Comparison of ENCODE assay signal across 8 mouse cellular contexts in the genomic region with DNA sequence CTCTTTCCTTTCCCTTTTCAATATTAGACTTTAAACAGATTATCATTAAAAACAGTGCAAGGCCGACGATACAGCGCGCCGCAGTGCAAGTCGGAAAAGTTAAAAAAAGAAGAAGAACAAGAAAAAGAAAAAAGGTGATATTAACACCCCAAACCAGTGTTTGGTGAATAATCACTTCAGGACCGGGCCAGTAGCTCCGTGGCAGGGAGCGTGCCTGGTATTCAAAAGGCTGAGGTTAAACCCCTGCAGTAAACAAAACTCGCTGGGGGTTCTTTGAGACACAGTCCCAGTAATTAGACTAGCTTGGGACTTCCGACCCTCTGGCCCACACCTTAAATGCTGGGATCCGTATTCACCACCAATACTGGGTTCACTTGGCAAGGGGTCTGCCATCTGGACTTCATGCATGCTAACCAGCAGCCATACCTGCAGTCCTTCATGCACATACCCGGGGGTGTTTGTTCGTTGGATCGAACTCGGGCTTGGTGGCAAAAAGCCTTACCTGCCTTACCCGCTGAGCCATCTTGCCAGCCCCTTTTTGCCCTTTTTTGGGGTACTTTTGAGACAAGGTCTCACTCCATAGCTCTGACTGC. TPM values are rescaled to one million over a fixed set of nuclear protein-coding genes. Genes with fewer than 3 reads are reported as not detected.
DNase-seq lines count a peak whose midpoint lies in the region; ATAC-seq and TF ChIP-seq lines count a peak whose summit lies in the region.

No protein-coding gene starts in this region.

- in situ Hi-C loops in CH12.LX (cut with MboI; ENCODE audit: low pct_ligation_motif_present, low pct_unique_long_range_greater_than_20kb, low sequenced_read_pairs): loop anchor here (5.0 kb wide), 2 partner anchors 34 to 94 kb away; partner anchors contain the start of gene Pim1

- no peak for TF ChIP-seq CTCF in gastrocnemius, adult 2 months (IDR thresholded peaks at IDR 0.05)
- TF ChIP-seq CTCF in CH12.LX (conservative IDR thresholded peaks at IDR 0.05 in 1 of 2, IDR thresholded peaks at IDR 0.05 in 1 of 2; ENCODE audit: low read depth in 2 of 2, low read length in 2 of 2): no peak
- no peak for TF ChIP-seq CTCF in heart, postnatal 0 days (IDR thresholded peaks at IDR 0.05; ENCODE audit: low read depth)

- peaks cover 0 to 2% of the 10 kb centered on the region in 2 experiments for H3K36me3 ChIP-seq in CH12.LX (replicated peaks in 1 of 2; ENCODE audit: control insufficient read depth in 1 of 2, insufficient read depth in 1 of 2, low read length in 1 of 2)
- H3K36me3 ChIP-seq in heart, postnatal 0 days (replicated peaks; ENCODE audit: control insufficient read depth, insufficient read depth, low read length): no peaks in the 10 kb centered on the region
- no peaks in the 10 kb centered on the region for H3K36me3 ChIP-seq in liver, embryonic 15.5 days (replicated peaks)

- peak overlapping the region; percentile 57 for H3K9ac ChIP-seq in CH12.LX (ENCODE audit: insufficient read depth, low read depth)
- H3K9ac ChIP-seq in heart, postnatal 0 days (replicated peaks; ENCODE audit: low read depth, low read length): no peak overlapping the region
- H3K9ac ChIP-seq in liver, embryonic 15.5 days: peak overlapping the region; percentile 49

- H3K27me3 ChIP-seq in CH12.LX (replicated peaks): no peaks in the 10 kb centered on the region
- no peaks in the 10 kb centered on the region for H3K27me3 ChIP-seq in heart, postnatal 0 days (ENCODE audit: control insufficient read depth, insufficient read depth, low read length)
- H3K27me3 ChIP-seq in liver, embryonic 15.5 days: peaks cover 13% of the 10 kb centered on the region

- peak overlapping the region; percentile 94 for H3K4me2 ChIP-seq in CH12.LX (ENCODE audit: insufficient read depth, low read depth, poor library complexity, severe bottlenecking)
- peak overlapping the region; percentile 63 for H3K4me2 ChIP-seq in heart, postnatal 0 days (ENCODE audit: low read depth, low read length)
- peak overlapping the region; percentile 72 for H3K4me2 ChIP-seq in liver, embryonic 15.5 days

- no peak for TF ChIP-seq RAD21 in CH12.LX (IDR thresholded peaks at IDR 0.05; ENCODE audit: low read depth, low read length)

- peak overlapping the region; percentile 81 for H3K27ac ChIP-seq in gastrocnemius, adult 2 months
- H3K27ac ChIP-seq in CH12.LX (ENCODE audit: insufficient read depth, low read depth): peak overlapping the region; percentile 96; the same call in 1 of the 2 replicates
- peak overlapping the region; percentile 52; the same call in 1 of the 2 replicates for H3K27ac ChIP-seq in heart, postnatal 0 days (ENCODE audit: low read depth)
- peak overlapping the region; percentile 76 for H3K27ac ChIP-seq in liver, embryonic 15.5 days (replicated peaks)

- WGBS in heart, postnatal 0 days: 36% methylated on average over 17 of the region's 17 CpGs
- WGBS in liver, embryonic 15.5 days (ENCODE audit: insufficient replicate concordance): 23% methylated on average over 17 of the region's 17 CpGs

- peaks cover 28 to 59% of the 10 kb centered on the region in 2 experiments for H3K4me1 ChIP-seq in CH12.LX (ENCODE audit: control insufficient read depth in 1 of 2, insufficient read depth in 2 of 2)
- H3K4me1 ChIP-seq in heart, postnatal 0 days (ENCODE audit: control insufficient read depth, insufficient read depth): peaks cover 23% of the 10 kb centered on the region
- H3K4me1 ChIP-seq in liver, embryonic 15.5 days (replicated peaks): peaks cover 66% of the 10 kb centered on the region

- intact Hi-C loops in gastrocnemius, adult 2 months (cut with DNase I): loop anchor here (5.0 kb wide), 1 partner anchor 59 kb away; no protein-coding TSS in a partner anchor
- intact Hi-C loops in left cerebral cortex, postnatal 14 days (cut with DNase I): no loop called here

- no peak for TF ChIP-seq POLR2A in CH12.LX (IDR thresholded peaks at IDR 0.05; ENCODE audit: low read depth, low read length)

- TF ChIP-seq EP300 in CH12.LX (IDR thresholded peaks at IDR 0.05; ENCODE audit: low read length): no peak
- no peak for TF ChIP-seq EP300 in heart, postnatal 0 days (IDR thresholded peaks at IDR 0.05; ENCODE audit: low read depth)

- H3K9me3 ChIP-seq in CH12.LX (replicated peaks; ENCODE audit: low read length): no peaks in the 10 kb centered on the region
- H3K9me3 ChIP-seq in heart, postnatal 0 days (replicated peaks; ENCODE audit: control insufficient read depth, low read length): no peaks in the 10 kb centered on the region
- H3K9me3 ChIP-seq in liver, embryonic 15.5 days (replicated peaks): no peaks in the 10 kb centered on the region

- H3K4me3 ChIP-seq in gastrocnemius, adult 2 months: peak overlapping the region; percentile 65
- peak overlapping the region in 1 of 3 experiments; percentile 55 for H3K4me3 ChIP-seq in CH12.LX (replicated peaks in 1 of 3; ENCODE audit: low read depth in 2 of 3, low read length in 2 of 3, poor library complexity in 1 of 3)
- peak overlapping the region; percentile 22 for H3K4me3 ChIP-seq in heart, postnatal 0 days (ENCODE audit: low read depth, low read length)
- peak overlapping the region; percentile 45 for H3K4me3 ChIP-seq in liver, embryonic 15.5 days (replicated peaks)

- ATAC-seq in heart, postnatal 0 days (ENCODE audit: insufficient read depth, low read depth): no peak
- ATAC-seq in liver, embryonic 15.5 days (ENCODE audit: insufficient read depth): no peak

- no peak for DNase-seq in gastrocnemius, adult 2 months
- DNase-seq in gastrocnemius, adult 8-10 months (ENCODE audit: low spot score in 2 of 2): no peak
- DNase-seq in CH12.LX (ENCODE audit: extremely low read depth): no peak
- DNase-seq in heart, postnatal 0 days (ENCODE audit: low spot score): no peak
- no peak for DNase-seq in left cerebral cortex, postnatal 14 days (ENCODE audit: low spot score in 2 of 2)
- DNase-seq in urinary bladder, postnatal 14 days (ENCODE audit: low spot score): no peak
- no peak for DNase-seq in adrenal gland, postnatal 14 days

- dilution Hi-C loops in CH12.LX (cut with MboI; ENCODE audit: extremely low pct_ligation_motif_present, extremely low pct_unique_long_range_greater_than_20kb, low sequenced_read_pairs): no loop called here

- no peaks in the 10 kb centered on the region for H3K79me2 ChIP-seq in CH12.LX (replicated peaks; ENCODE audit: control insufficient read depth, extremely low read depth, insufficient read depth, poor library complexity, severe bottlenecking)

TF ChIP-seq in CH12.LX, 34 proteins besides CTCF, POLR2A, EP300 and RAD21:
- TF ChIP-seq IRF4 (IDR thresholded peaks at IDR 0.05; ENCODE audit: low read depth, low read length) (no peak), POLR2AphosphoS2 (IDR thresholded peaks at IDR 0.05; ENCODE audit: low read depth, low read length) (0 out of 2 replicates have a peak, but pooled peaks have one; percentile 32)

RNA-seq across cellular contexts. Expression of gene Fgd2, which starts 37.8 kb away (rescaled TPM):
- 1 to 10 TPM in 1 of 2 experiments, under 1 TPM in 1; 0.74 to 1.1 TPM for total RNA-seq in gastrocnemius, adult 2 months (2021)
- 1 to 10 TPM in 1 of 4 experiments, under 1 TPM in 3; 0.38 to 1.0 (median 0.67) TPM for total RNA-seq in gastrocnemius, adult 8-10 months (2022)
- 48.3 and 67.6 TPM in 2 replicates for total RNA-seq in CH12.LX (2012; rRNA removed)
- 41.7 and 41.9 TPM in 2 replicates for total RNA-seq in CH12.LX (2014; rRNA removed)
- polyA plus RNA-seq in CH12.LX (2012; ENCODE audit: insufficient read length, low read depth): 49.2 and 54.4 TPM in 2 replicates
- 1.4 and 6.3 TPM in 2 replicates for total RNA-seq in heart, postnatal 0 days (2014; rRNA removed; ENCODE audit: low replicate concordance)
- 1.6 and 2.3 TPM in 2 replicates for polyA plus RNA-seq in heart, postnatal 0 days (2015; fragmentation: Nextera tagmentation; extraction: Ambion mirVana)
- polyA plus RNA-seq in liver, embryonic 15.5 days (2015; fragmentation: Nextera tagmentation; extraction: Ambion mirVana): 6.5 and 8.4 TPM in 2 replicates
- 1 to 10 TPM; 4.8 to 9.0 TPM for total RNA-seq in left cerebral cortex, postnatal 14 days (2021)
- 2.2 and 11.5 TPM in 2 replicates for total RNA-seq in adrenal gland, postnatal 14 days (2021)

RNA-seq across cellular contexts. Expression of gene Mtch1, which starts 50.8 kb away (rescaled TPM):
- 100 to 1,000 TPM in 1 of 2 experiments, 10 to 100 TPM in 1; 78.5 to 109 TPM for total RNA-seq in gastrocnemius, adult 2 months (2021)
- 10 to 100 TPM; 74.1 to 82.3 (median 80.3) TPM for total RNA-seq in gastrocnemius, adult 8-10 months (2022)
- 139 and 143 TPM in 2 replicates for total RNA-seq in CH12.LX (2012; rRNA removed)
- 56.8 and 66.1 TPM in 2 replicates for total RNA-seq in CH12.LX (2014; rRNA removed)
- polyA plus RNA-seq in CH12.LX (2012; ENCODE audit: insufficient read length, low read depth): 102 and 110 TPM in 2 replicates
- total RNA-seq in heart, postnatal 0 days (2014; rRNA removed; ENCODE audit: low replicate concordance): 357 and 380 TPM in 2 replicates
- 208 and 209 TPM in 2 replicates for polyA plus RNA-seq in heart, postnatal 0 days (2015; fragmentation: Nextera tagmentation; extraction: Ambion mirVana)
- polyA plus RNA-seq in liver, embryonic 15.5 days (2015; fragmentation: Nextera tagmentation; extraction: Ambion mirVana): 59.4 and 74.4 TPM in 2 replicates
- 100 to 1,000 TPM; 486 to 490 TPM for total RNA-seq in left cerebral cortex, postnatal 14 days (2021)
- 300 and 316 TPM in 2 replicates for total RNA-seq in adrenal gland, postnatal 14 days (2021)
